Mouse (Mus musculus) cerebellum, adult (tissue): ENCODE measurements around the gene Nfkbil1.

Experiments used
- ATAC-seq: cut with Nextera tagmentation; 2 replicates; pipeline ENCODE4 v1.9.2; 2017; ENCODE audit warnings: mild to moderate bottlenecking, moderate library complexity, mixed read lengths; ENCODE audit not compliant: insufficient number of reproducible peaks, low FRiP score, low TSS enrichment

Nfkbil1 gene

DNA sequence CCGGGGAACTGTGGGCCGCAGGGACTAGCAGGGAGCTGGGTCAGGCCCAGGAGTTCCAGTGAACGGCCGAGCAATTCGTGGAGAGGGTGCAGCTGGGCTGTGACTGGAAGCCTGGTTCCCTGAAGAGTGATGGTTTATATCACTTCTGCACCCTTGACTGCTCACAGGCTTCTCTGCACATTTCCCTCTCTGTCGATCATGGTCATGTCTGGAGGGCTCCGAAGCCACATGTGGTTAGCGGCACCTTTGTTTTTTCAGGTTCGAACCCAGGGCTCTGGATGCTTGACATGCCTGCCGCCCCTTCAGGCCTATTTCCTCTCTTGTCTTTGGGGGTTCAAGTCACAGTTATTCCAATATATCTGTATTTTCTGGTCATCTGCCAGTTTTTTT, 30.2 kb downstream of the Nfkbil1 start:
- ATAC-seq: no peak

DNA sequence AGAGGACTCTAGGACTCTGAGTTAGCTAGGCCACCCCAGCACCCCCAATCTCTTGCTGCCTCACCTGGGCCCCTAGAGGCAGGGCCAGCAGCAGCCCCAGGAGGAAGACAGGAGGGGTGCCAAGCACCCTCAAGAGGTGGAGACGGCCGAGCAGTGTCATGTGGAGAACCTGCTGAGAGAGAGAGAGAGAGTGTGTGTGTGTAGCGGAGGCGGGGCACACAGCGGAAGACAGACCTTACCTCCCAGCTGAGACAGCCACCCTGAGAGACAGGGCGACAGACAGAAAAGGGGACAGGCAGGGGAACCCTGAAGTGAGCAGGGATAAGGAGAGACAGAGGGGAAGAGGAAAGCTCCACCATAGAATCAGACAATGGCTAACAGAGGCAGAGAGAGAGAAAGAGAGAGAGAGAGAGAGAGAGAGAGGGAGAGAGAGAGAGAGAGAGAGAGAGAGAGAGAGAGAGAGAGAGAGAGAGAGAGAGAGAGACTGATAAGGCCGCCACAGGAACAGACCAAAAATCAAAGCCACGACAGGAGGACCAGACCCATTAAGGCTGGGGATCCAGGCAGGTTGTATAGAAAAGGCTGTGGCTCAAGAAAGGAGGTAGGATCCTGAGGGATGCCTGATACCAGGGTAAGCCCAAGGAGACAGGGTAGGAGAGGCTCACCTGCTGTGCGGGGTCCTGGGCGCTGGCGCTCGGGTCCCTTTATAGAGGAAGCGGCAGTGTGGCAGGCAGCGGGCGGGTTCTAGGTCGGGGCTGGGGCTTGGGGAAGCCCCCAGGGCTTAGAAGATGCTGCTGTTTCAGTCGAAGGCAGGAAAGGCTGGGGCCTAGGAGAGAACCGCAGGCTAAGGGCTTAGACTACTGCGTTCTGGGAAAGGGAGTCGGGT, 30.9 kb downstream of the Nfkbil1 start, which contains the start of gene Lta:
Gene Lta, minus strand, starts transcription at position 858 of the 886 bp plus-strand sequence.
- no peak for ATAC-seq

GRCm38 (mm10) chr17:35202442-35202841, 33.1 kb downstream of the Nfkbil1 start:
- no peak for ATAC-seq

- ATAC-seq: no peak
These were observed 33.8 kb downstream of the Nfkbil1 start, which contains the start of gene Tnf for GRCm38 (mm10) chr17:35201787-35202186. Gene Tnf (minus strand): TSS chr17:35202007.

DNA sequence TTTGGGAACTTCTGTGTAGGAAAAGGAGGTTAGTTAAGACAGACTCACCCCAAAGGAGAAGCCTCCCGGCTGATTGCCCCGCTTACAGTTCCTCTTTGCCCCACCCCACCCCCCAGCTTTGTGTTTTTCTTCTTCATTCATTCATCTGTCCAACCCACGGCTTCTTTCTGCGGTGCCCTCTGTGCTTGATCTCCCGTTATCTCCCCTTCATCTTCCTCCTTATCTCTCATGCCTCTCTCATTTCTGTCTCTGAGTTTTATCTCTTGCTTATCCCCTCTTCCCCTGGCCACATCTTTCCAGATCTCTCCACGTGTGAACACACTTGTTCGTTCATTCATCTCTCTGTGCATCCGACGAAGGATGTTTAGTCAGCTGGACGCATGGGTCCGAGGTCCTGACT, 34.5 kb downstream of the Nfkbil1 start:
- ATAC-seq: no peak

DNA sequence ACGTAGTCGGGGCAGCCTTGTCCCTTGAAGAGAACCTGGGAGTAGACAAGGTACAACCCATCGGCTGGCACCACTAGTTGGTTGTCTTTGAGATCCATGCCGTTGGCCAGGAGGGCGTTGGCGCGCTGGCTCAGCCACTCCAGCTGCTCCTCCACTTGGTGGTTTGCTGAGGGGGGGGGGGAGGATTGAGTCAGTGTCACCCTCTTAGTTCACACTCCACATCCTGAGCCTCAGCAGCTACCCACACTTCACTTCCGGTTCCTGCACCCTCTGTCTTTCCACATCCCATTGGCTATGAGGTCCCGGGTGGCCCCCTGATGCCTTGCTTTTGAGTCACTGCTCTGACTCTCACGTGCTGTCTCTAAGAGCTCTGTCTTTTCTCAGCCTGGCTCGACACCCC, 35.2 kb downstream of the Nfkbil1 start:
- ATAC-seq: no peak

DNA sequence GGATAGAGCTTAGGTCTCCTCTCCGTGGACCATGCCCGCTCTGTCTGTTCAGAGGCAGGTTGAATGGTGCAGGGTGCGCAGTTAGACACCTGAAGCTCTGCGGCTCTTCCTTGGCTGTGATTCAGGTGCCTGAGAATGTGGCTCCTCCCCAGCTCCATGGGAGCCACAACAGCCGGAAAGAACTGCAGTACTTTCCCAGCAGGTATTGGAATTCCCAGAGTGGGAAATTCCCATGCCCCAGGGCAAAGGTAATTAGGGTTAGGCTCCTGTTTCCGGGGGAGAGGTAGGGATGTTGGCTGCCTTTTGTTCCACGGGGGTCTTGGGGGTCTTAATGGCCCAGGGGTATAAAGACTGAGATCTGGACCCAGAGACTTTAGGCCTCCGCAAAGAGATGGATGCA, 36.6 kb downstream of the Nfkbil1 start:
- ATAC-seq: no peak

DNA sequence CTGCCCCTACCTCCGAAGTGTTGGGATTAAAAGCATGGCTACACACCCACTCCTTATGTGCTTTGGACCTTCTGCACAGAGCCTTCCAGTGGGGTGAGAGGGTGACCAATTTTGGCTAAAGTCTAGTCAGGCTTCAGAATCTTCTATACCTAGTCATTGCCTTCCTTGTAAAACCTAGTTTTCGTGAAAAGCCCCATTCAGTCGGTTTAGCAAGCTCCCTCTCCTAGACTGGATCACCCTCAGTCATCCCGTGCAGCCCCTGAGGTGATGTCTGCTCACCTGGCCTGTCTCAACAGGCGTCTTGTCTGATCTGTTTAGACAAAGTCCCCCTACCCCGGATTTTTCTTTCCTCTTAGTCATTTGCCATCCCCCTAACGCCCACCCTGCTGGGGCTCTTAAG, 37.6 kb downstream of the Nfkbil1 start:
- ATAC-seq: no peak

GRCm38 (mm10) chr17:35197126-35197525, 38.5 kb downstream of the Nfkbil1 start:
- no peak for ATAC-seq

DNA sequence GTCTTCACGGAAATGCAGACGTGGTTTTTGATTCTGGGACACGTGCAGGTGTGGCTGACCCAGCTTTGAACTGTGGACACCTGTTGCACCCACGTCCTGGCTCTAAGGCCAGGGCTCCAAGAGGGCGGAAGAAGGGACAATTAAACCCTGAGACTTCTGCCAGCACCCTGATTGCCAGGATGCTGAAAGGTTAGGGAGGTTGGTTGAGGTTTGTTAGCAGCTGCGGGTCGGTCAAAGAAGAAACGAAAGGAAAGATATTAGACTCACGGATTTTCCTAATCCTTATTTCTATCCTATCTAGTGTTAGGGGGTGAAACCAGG, 39.3 kb downstream of the Nfkbil1 start:
- ATAC-seq: no peak

DNA sequence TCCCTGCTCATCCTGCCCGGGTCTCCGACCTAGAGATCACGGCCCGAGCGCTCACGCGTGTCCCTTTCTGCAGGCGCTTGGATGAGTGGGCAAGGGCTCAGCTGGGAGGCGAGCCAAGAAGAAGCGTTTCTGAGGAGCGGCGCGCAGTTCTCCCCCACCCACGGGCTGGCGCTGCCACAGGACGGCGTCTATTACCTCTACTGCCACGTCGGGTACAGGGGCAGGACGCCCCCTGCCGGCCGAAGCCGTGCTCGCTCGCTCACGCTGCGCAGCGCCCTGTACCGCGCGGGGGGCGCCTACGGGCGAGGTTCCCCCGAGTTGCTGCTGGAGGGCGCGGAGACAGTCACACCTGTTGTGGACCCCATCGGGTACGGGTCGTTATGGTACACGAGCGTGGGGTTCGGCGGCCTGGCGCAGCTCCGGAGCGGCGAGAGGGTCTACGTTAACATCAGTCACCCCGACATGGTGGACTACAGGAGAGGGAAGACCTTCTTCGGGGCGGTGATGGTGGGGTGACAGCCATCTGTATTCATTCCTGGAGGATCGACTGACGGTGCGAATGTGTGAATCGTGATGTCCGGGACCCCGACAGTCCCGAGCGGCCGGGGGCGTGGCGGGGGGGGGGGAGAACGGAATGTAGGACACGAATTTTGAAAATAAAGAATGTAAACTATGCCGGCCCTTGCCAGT, 39.8 kb downstream of the Nfkbil1 start:
- no peak for ATAC-seq

- ATAC-seq: no peak
These were observed 40.6 kb downstream of the Nfkbil1 start for GRCm38 (mm10) chr17:35194844-35195630.

- ATAC-seq: no peak
These were observed 41.4 kb downstream of the Nfkbil1 start, which contains the start of gene Ltb for GRCm38 (mm10) chr17:35193881-35194843. Gene Ltb (plus strand): TSS chr17:35194439.

GRCm38 (mm10) chr17:35192924-35193323, 42.7 kb downstream of the Nfkbil1 start:
- ATAC-seq: no peak

DNA sequence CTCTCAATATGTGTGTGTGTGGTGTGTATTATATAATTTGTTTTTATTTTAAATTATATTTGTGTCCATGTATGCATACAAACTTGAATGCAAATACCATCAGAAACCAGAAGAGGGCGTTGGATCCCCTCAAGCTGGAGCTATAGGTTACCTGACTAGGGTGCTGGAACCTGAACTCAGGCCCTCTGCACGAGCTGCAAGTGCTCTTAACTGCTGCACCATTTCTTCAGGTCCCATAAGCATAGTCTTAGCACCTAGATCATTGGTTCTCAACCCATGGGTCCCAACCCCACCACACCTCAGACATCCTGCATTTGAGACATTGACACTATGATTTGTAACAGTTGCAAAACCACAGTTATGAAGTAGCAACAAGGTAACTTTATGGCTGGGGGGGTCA, 43.9 kb downstream of the Nfkbil1 start:
- ATAC-seq: no peak

DNA sequence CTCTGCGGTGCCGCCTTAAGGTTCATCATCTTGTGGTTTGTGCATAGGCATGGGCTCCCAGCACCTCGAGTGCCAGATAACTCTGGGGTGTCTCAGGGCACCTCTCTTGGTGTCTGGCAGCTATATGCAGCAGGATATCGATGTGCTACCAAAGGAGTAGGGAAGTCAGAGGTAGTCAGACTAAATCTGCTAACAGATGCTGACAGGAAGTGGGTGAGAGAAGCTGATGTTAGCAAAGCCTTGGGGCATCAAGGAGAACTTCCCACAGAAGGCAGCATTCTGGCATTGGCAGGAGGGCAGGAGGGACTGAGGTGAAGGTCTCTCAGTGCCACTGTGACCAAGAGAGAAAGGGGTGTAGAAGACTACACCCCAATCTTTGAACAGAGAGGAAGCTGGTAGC, 45.5 kb downstream of the Nfkbil1 start:
- ATAC-seq: no peak

DNA sequence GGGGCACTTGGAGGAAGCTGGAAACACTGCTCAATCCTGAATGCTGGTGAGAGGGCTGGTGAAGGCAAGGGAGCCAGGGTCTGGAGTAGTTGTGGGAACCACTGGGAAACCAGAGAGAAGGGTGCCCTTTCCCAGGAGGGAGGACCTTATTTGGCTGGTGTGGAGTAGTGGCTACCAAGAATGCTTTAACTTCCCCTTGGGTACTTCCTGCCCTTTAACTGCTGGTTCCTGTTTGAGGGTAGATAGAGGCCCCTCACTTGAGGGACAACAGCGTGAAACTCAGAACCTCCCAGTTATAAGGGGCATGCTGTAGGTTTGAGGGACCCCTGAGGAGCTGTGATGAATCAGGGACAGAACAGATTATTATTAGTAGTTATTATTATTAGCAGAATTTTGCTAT, 46.4 kb downstream of the Nfkbil1 start:
- no peak for ATAC-seq

GRCm38 (mm10) chr17:35187959-35188610, 47.5 kb downstream of the Nfkbil1 start, which contains the start of gene Lst1:
Gene Lst1 (minus strand): TSS chr17:35188439.
- ATAC-seq: no peak

DNA sequence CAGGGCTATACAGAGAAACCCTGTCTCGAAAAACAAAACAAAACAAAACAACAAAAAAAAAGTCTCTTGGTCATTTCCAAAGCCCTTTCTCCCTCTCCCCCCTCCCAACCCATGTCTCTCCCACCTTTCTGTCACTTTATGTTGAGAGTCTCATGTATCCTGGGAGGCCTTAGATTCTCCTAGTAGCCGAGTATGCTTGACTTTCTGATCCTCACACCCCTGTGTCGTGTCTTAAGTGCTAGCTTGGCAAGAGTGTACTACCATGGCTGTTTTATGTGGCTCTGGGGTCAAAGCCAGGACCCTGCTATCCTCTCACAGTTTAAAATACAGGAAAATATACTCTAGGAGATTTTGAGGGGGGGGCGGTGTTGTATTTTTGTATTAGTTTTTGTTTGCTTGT, 48.2 kb downstream of the Nfkbil1 start:
- no peak for ATAC-seq
